Mouse (Mus musculus) thymus, postnatal 25 days (tissue): ENCODE measurements around the gene Spsb4.

Experiments used
- DNase-seq: peaks from one replicate; pipeline ENCODE4 v3.0.0; 2022

Spsb4 gene

DNA sequence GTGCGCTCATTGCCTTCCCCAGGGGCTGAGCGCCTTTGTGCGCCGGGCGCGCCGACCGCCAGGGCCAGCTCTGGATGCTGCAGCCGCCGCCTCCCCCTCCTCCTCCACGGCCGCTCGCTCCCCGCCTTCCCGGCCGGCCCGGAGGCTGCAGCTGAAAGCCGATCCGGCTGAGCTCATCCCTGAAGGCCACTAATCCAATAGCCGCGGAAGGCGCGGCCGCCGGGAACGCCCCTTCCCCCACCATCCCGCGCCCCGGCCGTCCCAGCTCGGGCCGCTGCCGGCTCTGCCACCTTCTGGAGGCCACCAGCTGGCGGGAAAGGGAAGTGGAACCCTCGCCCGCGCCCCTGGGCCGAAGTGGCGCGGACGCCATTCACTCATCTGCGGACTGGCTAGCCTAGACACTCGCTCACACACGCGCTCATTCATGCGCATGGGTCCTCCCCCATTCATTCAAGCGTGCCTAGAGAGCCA lies at the start of gene Spsb4:
Spsb4 (minus strand) TSS at position 167 of the 471 bp plus-strand sequence.
- peak; percentile 33 for DNase-seq

DNA sequence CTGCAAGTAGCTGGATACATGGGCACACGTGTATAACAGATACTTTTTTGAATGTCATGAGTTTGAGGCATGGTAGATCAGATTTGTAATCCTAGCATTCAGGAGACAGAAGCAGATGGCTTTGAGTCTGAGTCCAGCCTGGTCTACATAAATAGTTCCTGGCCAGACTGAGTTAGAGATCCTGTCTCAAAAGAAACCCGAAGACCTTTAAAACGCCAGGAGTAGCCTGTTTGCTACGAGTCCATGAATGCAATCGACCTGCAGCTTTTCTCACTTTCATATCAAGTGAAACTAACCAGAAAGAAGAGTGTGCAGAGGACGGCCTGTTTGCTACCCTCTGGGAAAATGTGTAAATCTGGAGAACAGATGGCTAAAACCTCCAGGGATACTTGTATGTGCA lies 49.1 kb upstream of the Spsb4 start:
- DNase-seq = no peak

DNA sequence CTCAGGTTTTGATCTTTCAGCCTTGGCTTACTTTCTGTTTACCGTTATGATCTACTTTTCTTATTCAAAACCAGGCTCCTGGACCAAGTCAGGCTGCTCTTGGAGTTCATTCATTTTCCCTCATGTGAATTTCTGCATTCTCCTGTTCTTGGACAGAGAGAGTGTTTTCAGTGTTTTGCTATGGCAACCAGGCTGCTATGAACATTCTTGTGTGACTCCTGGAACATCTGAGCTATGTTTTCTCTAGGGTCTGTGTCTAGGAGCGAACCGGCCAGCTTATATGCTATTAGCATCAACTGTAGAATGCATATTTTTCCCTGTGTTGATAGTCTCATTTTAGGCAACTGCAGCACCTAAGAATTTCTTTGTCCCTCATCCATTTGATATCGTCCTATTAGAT lies 47.2 kb upstream of the Spsb4 start:
- no peak for DNase-seq

DNA sequence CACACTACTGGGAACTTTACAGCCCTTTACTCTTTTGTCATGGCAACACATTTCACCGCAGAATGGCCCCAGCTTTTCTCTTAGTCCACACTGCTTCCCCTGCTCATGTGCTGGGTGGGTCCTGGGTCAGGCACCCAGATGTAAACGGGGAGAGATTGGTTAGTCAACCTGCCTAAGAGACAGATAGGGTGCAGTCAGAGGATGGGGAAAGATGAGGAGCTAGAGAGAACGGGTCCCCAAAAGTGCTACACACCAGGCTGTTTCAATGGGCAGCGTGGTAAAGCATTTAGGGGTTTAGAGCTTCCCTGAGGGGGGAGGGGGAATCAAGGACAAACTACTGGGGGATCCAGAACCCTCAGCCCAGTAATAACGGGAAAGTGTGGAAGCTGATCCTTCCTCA lies 46.6 kb upstream of the Spsb4 start:
- DNase-seq = no peak

DNA sequence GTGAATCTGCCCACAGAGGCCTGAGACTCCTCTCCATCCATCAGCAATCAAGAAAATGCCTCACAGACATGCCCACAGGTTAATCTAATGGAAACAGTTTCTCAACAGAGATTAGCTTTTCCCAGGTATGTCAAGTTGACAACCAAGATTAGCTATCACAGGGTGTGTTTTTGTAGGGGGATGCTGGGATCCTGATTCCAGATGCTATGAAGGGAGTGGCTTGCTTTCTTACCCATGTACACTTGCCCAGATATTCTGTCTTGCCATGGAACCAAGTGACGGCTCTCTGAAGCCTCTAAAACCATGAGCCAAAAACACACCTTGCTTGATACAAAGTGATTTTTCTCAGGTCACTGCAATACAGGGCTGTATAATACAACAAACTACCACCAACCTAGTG lies 45.5 kb upstream of the Spsb4 start:
- DNase-seq = no peak

DNA sequence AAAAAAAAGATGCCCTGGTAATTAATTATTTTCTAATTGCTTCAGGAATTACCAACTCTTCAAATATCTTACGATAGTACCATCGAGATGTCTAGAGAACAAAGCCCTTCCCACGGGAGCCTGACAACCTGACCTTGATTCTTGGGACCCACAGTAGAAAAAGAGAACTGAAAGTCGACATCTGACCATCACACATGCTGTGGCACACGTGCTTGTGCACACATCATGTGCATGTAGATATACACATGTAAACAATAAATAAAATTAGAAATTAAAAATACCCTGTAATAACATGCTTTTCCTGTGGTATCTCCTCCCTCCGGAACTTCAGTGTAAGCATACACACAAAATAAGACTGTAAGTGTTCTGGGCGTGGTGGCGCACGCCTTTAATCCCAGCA lies 43.1 kb upstream of the Spsb4 start:
- no peak for DNase-seq

DNA sequence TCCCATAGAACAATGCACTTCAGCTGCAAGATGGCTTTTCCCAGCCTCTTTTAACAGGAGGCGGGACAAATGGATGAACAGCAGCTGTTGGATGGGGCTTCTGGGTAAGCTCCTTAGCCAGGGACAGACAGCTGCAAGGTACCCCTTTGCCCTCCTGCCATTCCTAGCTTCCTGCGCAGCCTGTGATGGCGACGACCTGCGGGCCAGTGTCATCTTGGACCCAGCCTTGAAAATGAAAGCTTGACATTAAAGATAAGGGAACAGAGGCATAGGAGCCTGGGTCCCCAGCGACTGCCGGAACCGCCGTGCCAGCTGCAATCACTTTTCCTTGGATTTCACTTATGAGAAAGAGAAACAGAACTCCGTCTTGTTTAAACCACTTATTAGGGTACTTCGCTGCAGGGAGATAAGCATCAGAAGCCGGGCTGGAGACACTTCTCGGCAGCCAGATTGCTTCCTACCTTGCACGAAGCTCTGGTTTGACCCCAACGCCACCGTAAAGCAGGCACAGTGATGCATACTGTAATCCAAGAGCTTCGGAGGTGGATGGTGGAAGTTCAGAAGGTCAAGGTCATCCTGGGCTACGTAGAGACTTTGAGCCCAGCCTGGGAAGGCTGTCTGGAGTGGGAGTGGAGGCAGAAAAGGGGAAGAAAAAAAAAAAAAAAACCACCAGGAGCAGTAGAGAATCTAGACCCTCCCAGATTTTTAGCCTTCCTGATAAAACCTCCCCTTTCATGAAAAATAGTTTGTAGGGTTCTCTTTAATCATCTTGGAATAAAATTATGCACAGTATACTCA lies 38.1 kb upstream of the Spsb4 start:
- no peak for DNase-seq

DNA sequence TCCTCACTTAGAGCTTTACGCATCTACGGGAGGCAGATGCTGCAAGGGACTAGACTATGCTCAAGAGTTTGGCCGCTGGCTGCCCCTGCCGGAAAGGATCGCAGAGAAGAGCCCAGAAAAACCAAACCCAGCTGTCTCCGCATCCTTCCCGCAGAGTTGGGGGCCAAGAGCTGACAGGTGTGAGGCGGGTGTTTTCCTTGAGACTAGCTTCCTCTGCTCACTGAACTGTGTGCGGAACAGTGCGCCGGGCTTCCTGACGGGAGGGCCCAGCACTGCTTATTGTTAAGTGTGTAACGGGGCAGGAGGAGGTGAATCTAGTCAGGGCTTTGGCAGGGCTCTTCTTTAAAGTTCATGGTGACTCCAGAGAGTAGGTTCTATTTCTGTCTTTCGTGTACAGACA lies 37.3 kb upstream of the Spsb4 start:
- DNase-seq = no peak

DNA sequence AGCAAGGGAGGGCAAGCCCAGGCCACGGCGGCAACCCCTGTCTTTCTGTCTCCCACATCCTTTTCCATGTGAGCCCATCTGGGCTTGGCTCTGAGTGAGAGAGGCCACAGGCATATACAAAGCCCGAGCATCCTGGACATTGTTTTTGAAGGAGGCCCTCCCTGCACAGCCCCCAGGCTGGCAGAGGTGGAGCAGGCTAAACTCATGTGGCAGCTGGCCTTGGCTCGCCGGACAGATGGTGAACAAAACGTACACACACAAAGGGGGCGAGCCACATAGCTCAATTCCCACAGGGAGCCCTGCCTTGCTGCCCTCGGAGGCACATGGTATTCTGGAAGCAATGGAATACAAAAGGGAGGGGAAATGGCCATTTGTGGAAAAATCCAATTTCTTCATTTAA lies 32.5 kb upstream of the Spsb4 start:
- no peak for DNase-seq

DNA sequence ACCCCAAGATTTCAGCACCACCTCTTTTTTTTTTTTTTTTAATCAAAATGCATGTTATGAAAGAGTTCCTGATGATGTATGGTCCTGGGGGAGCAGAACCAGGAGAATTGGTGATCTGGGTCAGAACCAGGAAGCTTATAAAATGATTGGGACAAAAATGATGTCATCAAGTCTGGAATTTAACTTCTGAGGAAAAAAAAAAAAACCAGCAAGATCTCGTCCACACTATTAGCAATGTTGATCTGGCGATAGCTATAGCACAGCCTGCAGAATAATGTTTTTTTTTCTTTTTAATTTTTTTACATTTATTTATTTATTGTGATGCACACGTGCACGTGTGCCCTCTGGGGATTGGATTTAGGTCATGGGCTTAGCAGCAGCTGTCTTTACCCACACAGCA lies 27.6 kb upstream of the Spsb4 start:
- DNase-seq = no peak

DNA sequence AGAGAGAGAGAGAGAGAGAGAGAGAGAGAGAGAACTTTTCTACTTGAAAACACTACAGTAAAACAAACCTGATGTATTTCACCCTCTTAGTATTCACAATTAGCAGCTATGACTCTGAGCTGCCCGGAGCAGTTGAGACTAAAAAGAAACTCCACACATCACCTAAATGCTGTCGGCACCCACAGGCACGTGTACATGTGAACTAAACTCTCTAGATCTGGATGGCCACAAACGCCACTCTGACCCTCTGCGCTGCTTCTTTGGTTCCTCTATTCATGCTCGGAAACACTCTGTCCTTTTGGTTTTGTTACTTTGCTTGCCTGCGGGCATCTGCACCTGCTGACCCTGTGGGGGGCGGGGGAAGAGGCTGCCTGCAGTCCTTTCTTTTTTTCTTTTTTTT lies 23.0 kb upstream of the Spsb4 start:
- no peak for DNase-seq

DNA sequence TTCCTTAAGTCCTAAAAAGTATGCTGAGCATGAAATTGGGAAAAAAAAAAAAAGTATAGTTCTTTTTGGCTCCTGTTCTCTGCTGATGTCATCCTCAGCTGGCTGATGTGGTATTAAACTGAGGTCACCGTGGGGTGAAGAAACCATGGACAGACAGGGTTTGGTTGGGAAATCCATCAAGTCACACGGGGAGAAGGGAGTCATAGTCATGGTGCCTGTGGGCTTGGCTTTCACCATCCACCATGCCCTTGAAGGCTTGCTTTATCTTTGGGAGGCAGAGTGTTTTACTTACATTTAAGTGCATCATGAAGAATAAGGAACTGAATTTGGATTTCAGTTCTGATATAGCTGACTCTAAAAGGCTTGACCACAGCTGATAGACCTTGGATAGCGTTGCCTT lies 19.4 kb upstream of the Spsb4 start:
- no peak for DNase-seq

DNA sequence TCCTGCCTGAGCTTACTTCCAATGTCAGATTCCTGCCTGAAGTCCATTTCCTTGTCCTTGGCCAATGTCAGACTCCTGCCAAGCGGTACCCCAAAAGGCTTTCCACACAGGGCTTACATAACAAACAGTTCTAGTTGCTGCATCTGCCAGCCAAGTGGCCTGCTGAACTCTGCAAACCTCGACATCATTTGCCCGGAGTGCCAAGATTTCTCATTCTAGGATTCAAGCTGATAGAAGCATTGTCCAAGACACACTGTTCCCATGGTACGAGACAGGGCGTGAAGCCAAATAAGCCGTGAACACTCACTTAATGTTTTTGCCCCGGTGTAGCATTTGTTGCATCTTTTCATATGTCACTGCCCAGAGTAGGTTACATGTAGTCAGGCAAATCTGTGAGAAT lies 18.0 kb upstream of the Spsb4 start:
- no peak for DNase-seq

DNA sequence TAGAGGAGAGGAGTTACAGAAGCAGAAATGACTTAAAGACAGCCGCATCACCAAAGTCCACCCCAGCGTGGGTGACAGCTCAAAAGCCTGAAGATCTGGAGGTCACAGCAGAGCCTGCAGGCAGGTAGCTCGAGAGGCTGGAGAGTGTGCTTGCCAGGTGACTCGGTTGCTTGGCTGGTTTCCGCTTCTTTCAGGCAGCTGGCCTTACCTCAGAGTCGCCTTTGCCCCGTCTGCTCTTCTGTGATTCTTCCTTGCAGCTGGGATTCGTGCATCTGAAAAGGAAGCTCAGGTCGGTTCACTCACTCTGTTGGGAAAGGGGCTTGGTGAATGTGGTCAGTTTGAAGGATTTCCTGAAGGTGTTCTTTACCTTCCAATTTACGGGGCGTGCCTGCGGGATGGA lies 8.7 kb upstream of the Spsb4 start:
- DNase-seq = no peak

DNA sequence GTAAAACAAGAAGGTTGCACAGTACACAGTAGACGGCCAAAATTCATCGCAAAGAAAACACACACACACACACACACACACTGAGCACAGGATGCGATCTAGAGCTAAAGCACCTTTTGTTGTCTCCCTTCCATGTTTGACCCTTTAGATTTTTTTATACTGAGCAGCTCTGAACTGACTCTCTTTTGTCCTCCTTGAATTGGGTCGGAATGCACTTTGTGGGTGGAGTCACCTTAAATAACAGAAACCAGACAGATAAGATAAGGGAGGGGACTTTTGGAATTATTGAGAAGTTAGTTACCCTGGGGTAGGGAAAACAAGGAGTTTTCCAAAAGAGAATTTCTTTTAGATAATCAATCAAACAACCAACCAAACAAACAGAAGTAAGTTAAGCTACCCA lies 7.4 kb upstream of the Spsb4 start:
- no peak for DNase-seq

DNA sequence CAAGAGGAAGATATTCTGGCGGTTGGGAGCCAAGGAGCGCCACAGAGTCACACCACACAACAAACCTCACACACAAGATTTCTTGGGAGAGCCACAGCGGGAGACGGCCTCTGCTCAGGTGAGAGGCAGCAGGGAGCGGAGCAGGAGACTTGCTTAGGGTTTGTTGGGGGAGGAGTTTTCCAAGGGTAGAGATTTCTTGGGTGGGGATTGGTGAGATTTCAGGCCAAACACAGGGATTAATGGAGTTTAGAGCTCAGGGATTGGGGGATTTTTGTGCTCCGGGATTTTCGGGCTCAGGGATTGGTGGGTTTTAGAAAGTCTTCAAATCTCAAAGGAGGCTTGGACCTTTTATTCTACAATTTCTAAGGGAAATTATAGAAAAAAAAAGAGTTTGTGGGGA lies 5.8 kb upstream of the Spsb4 start:
- no peak for DNase-seq

DNA sequence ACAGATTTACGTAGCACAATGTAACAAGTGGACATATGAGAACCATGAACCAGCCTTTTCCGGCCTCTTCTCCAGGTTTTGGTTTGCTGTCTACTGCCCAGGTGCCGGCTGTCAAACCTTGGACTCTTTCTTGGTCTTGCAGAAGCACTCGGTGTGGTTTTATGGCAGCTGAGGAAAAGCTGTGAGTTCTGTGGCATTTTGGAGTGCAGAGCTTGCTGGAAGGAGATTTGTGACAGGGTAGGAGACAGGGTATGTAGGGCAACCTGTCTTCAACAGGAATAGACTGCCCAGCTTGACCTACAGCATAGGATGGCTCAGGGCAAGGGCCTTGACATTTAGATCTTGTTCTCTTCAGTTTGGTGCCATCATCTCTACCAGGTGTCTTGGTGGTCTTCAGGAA lies 4.3 kb upstream of the Spsb4 start:
- no peak for DNase-seq

DNA sequence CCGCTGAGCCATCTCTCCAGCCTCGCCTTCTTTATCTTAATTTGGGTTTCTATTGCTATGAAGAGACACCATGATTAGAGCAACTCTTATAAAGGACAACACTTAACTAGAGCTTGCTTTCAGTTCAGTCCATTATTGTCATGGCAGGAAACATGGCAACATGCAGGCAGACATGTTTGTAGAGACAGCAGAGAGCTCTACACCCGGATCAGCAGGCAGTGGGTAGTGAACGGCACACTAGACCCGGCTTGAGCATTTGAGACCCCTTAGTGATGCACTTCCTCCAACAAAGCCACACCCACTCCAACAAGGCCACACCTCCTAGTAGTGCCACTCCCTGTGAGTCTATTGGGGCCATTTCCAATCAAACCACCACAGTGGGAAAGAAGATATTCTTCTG lies 3.7 kb upstream of the Spsb4 start:
- no peak for DNase-seq

DNA sequence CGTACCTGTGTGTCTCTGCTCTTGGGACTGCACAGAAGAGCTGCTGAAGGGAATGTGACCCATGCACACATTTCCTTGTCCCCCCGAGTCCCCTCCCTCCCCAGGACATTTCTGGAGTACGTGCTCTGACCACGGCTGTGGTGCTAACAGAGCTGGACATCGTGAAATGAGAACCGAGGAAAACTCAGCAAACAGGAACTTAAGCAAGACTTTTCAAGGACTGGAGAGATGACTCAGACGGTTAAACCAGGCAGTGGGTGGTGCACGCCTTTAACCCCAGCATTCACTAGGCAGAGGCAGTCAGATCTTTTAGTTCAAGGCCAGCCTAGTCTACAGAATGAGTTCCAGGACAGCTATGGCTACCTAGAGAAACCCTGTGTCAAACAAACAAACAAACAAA lies 1.5 kb upstream of the Spsb4 start:
- no peak for DNase-seq

DNA sequence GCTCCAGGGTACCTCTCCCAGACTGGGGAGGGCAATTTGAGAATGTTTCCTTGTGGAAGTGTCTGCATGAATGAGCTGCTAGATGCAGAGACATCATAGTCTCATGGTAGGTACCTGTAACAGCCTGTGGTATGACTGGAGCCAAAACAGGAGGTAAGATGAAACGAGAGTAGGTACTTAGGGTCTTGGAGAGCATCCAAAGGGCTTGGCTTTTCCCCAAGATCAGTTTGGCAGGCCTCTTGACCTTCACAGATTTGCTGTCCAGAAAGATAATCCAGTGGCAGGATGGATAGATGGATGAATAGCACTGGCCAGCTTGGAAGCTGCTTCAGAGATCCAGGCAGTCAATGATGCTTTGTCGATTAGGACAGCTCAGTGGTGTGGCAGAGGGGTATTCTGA lies 1.0 kb upstream of the Spsb4 start:
- DNase-seq = no peak

DNA sequence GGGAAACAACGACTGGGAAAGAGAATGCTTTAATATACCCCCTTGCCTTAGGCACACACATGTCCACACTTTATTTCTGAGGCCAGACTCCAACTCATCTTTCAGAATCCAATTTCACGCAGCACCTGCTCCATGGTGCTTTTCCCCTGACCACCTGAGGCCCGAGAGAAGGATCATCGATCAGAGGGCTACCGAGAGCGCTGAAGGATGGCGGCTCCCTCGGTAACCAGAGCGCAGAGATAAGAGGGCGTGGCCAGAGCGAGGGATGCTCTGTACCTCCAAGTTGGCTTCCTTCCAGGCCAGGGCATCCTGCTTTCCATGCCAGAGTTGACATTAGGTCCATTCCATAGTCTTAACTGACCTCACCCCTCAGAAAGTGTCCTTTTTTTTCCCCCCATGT lies 588 bp upstream of the Spsb4 start:
- no peak for DNase-seq

DNA sequence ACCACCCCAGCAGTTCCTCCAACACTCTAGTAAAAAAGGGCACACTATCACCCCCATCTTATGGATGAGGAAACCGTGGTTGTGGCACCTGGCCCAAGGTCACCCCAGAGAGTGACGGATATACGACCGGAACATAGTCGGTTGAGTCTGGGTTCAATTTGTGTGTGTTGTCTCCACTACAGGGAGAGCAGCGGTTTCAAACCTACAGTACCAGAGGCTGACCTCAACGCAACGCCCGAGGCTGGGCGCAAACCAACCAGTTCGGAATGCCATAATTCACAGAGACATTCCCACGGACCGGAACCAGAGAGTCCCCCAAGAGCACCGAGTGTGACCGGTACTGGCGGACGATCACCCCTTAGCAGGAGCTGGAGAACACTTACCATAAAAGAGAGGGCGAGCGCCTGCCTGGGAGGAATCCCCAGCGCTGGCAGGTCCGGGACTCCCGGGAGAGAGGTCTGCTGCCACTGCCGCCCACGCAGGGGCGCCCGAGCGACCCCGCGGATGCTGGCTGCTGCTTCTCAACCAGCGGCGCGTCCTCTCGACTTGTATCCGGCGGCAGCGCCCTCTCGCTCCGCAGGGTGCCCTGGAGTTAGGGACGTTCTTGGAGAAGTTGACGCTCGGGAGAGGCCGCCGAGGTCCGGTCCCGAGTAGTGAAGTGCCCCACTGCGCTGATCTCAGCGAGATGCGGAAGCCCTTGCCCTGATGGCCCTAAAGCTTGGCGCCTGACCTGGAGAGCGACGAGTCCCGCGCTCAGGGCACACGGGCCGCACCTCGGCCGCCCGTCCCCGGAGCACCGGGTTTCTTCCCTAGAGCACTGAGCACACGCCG lies 617 bp downstream of the Spsb4 start:
- peak; percentile 75 for DNase-seq

DNA sequence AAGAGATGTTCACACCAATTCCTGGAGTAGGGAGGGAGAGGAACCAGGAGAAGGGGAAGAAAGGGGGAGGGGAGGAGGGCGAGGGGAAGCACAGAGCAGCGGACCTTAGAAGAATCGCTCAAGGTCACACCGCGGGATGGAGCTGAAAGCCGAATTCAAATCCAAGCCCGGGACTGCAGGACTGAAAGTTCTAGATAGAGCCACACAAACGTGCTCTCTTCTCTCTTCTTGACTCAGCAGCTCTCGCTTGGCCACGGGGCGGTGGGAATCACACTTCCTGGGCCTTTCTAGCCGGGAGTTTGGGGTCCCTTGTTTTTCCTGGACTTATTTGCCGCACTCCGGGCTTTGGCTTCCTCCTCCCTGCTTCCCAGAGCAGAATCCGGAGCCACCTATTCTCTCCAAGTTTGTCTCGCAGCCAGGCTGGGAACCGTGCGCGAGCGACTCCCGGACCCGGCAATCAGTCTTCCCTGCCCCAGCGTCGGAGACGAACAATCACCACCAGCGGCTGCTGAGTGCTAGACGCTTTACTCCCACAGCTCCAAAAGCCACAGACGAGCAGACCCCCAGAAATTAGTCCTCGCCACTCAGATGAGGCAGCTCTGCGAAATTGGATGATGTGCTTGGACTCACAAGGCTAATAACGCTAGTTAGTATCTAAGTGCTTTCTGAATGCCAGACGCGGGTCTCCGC lies 1.4 kb downstream of the Spsb4 start:
- peak; percentile 3 for DNase-seq

DNA sequence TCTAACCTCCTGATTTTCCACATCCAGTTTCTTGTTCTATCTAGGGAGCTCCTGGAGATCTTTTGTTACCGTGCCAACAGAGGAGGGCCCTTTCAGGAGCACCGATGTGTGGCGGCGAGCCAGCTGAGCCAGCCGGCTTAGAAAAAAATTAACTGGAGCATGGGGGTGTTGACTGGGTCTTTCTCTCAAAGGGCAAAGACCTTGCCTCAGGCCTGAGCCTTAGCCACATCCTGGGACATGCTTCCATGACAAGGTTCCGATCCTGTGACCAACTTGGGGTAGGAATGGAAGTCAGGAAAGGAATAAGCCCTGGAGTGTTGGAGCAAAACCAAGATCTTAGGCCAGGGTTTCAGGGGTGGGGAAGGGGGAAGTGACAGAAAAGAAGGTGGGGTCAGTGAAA lies 2.9 kb downstream of the Spsb4 start:
- no peak for DNase-seq
